Mouse (Mus musculus) MN1 (cell line): ENCODE measurements around the gene Rabif.
"Not testable (repeated sequence)": the region's sequence is repeated elsewhere in the genome, so short reads cannot be mapped to it uniquely, and the experiment has no call there.

ENCODE experiments used
- DNase-seq: peaks from one replicate; pipeline ENCODE4 v3.0.0-alpha.2; 2016; ENCODE audit warnings: low spot score

The Rabif gene

DNA sequence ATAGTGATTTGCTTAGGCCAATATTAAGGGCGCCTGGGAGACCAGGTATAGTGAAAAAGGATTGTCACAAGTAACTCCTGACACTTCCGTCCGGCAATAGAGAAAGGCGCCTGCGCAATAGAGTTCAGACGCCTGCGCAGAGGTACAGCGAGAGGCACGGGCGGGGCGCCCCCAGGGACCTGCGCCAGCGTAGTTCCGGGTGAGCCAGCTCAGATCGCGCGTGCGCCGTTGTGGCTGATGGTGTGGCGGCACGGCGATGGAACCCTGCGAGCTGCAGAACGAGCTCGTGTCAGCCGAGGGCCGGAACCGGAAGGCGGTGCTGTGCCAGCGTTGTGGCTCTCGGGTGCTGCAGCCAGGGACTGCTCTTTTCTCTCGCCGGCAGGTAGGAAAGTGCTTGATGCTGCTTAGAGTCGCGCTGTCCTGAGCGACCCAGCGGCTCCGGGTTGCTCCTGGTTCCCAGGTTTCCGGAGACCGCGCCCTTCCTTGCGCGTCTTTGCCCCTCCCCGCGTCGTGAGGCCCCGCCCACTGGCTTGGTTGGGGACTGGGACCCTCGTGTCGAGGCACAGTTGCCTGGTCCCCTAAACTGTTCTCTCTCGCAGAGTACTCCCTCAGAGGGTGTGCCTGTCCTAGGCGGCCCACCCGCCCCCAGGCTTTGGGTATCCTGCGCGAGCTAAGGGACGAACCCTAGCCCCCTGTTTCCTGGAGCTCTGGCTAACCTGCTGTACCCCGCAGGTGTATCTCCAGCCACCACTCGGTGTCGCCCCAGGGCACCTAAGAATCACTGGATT, at the start of gene Rabif:
Gene Rabif (plus strand): TSS at position 221 of the 788 bp plus-strand sequence.
- DNase-seq = peak; percentile 99

DNA sequence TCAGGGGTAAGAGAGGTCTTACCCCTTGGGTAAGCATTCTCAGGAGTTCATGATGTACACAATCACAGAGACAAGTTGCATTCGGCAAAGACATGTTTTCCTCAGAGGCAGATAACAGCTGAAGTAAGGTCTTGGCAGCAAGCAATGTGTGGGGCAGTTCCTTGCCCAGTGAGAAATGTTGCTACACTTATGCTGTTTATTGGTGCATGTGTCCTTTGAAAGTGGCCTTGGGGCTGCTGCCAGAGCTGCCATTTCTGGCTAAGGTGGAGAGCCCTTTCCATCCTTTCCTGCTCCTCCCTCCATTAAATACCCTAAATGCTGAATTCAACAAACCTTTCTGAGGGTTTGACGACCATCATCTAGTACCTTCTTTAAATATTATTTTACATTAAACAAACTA, 49.0 kb upstream of the Rabif start:
- no peak for DNase-seq

DNA sequence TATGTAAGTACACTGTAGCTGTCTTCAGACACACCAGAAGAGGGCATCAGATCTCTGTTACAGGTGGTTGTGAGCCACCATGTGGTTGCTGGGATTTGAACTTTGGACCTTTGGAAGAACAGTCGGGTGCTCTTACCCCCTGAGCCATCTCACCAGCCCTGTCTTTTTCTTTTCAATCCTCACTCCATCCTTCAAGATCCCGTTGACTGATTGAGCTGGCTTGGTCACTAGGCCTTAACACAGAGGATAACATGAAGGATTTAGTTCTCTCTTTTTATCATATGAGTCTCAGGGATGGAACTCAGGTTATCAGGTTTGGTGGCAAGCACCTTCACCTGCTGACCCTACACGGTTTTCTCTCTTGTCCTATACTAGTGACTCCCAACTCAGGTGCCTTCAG, 45.9 kb upstream of the Rabif start:
- not testable (repeated sequence) for DNase-seq

DNA sequence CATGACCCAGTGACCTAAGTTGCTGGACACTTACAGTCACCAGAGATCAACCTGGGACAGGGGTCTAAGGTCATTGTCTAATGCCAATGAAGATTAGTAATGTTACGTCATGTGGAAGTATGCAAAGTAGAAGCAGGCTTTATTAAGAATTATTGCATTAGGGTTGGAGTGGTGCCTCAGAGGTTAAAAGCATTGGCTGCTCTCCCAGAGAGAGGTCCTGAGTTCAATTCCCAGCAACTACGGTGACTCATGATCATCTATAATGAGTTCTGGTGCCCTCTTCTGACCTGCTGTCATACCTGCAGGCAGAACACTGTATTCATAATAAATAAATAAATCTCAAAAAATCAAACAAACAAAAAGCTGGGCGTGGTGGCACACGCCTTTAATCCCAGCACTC, 44.2 kb upstream of the Rabif start:
- DNase-seq = no peak

DNA sequence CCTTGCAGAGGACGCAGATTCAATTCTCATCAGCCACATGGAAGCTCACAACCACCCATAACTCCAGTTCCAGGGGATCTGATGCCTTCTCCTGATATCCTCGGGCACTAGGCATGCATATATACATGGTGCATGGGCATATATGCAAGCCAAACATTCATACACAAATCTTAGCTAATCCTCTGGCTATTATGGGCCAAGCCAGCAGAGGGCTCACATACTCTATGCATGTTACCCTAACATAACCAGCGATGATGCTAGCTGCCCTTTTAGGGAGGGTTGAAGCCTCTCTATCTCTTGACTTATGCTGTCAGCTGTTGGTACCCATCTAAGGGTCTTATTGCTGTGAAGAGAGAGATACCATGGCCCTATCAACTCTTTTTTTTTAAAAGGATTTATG, 43.5 kb upstream of the Rabif start:
- peak; percentile 57 for DNase-seq

DNA sequence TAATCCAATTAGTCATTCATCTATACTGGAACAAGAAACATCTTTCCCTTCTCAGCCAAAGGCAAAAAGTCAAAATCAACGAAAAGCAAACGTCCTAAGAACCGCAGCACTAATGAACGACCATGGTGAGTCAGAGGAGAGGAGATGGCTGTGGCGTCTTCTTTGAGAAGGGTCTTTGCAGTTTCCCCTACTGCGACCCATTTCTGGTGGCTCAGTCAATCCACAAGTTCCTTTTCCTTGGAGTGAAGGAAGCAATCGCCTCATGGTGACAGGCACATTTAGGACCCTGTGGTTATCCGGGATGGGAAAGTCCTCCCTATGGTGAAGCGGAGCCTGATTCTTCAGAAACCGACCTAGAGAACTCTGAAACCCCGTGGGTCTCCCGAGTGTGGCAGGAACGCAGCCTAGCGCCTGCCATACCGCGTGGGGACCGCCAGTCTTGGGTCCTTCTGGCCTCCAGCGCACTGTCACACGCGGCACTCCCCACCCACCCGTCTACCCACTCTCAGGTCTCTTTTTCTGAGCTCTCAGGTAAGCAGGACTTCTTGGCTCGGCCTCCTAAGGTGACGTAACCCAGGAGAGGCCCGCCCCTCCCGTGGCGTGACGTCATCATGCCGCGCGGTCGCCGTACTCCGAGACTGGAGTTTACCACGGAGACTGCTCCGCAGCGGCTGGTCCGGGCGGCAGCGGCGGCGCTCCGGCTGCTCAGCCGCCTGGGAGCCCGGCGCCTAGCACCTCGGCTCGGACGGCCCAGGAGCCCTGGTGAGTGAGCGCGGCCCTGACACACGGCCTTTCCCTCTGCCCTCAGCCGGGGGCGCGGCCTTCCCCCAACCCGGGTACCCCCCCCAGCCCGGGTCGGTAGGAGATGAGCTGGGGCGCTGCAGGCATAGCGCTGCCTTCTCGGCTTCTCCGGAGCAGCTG, 39.3 kb upstream of the Rabif start, which contains the start of gene Klhl12:
Gene Klhl12 (plus strand): TSS at position 628 of the 921 bp plus-strand sequence.
- peak; percentile 93 for DNase-seq

- DNase-seq = peak; percentile 12
Observed at GRCm38 (mm10) chr1:134456060-134456459, 38.4 kb upstream of the Rabif start.

DNA sequence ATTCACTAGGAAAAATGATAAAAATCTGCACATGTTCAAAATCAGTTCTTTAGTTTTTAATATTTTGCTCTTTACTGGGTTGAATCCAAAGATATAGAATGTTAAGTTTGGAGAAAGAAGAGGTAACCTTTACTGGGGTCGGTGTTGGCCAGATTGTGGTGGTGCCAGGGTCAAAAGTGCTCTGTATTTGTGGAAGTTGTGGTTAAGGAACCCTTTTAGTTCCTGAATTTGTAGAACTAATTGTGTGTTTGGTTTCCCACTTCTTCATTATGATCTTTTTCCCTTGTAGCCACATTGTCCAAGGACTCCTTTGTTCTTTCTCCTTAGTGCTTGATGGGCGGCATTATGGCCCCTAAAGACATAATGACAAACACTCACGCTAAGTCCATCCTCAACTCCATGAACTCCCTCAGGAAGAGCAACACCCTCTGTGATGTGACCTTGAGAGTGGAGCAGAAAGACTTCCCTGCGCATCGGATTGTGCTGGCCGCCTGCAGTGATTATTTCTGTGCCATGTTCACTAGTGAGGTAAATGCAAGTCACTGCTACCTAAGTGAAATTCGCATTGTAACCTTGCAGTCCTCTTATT, 36.2 kb upstream of the Rabif start:
- no peak for DNase-seq

DNA sequence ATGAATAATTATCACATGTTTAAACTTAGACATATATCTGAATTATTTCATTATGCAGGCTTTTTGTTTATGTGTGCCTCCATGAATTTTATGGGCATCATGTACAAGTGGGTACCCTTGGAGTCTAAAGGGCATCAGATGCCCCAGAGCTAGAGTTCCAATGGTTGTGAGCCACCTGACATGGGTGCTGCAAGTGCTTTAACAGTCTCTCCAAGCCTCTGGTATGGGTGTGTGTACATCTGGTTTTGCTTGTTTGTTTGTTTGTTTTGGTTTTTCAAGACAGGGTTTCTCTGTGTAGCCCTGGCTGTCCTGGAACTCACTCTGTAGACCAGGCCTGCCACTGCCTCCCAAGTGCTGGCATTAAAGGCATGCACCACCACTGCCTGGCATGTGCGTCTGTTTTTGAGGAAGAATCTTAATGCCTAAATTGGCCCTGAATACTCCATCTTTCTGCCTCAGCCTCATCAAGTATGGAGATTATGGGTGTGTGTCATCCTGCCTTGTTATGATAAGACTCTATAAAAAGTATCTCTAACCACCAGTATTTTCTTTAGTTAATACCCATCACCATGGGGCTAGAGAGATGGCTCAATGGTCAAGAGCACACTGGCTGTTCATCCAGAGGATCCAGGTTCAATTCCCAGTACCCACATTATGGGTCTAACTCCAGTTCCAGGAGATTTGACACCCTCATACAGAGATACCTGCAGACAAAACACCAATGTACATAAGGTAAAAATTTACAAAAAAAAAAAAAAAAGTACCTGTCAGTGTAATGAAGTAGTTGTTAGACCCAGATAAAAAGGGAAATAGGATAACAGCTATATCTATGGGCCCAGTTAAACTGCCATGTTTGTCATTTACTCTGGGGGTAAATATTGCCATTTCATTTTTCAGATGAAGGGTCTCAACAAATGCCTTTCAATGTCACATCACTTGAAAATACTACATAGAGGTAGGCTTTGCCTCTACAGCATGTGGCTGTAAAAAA, 33.9 kb upstream of the Rabif start:
- no peak for DNase-seq

DNA sequence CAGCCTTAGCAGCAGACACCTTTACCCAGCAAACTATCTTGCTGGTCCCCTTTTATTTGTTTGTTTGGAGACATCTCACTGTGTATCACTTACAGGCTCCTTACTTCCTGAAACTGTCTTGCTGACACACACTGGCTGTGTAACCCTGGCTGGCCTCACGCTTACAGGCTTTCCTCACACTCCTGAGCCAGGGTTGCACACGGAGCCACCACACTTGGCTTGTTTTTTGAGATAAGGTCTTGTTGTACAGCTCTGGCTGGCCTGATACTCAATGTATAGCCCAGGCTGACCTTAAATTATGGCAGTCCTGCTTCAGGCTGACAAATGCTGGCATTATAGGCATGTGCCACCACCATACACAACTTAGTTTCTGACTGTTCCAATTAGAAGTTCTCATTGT, 9.8 kb upstream of the Rabif start:
- no peak for DNase-seq

GRCm38 (mm10) chr1:134490903-134491801, 3.3 kb upstream of the Rabif start:
- DNase-seq = no peak

DNA sequence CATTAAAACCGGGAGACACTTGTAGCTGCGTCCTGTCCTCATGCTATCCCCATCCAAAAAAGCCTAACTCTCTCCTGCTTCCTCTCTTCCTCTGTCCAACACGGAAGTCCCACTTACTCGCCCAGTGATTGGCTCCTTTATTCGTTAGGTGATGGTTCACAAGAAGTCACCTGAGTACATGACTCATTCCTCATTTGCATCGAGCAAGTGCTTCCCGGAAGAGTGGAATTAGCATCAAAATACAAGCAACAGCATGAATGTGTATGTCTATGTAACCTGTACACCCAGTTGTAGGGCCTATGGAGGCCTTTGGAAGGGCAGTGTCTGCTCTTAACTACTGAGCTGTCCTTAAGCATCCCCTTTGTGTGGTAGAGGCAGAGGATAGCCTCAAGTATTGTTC, 2.2 kb upstream of the Rabif start:
- no peak for DNase-seq

- DNase-seq = peak; percentile 56
Observed at GRCm38 (mm10) chr1:134493496-134493895, 952 bp upstream of the Rabif start.

DNA sequence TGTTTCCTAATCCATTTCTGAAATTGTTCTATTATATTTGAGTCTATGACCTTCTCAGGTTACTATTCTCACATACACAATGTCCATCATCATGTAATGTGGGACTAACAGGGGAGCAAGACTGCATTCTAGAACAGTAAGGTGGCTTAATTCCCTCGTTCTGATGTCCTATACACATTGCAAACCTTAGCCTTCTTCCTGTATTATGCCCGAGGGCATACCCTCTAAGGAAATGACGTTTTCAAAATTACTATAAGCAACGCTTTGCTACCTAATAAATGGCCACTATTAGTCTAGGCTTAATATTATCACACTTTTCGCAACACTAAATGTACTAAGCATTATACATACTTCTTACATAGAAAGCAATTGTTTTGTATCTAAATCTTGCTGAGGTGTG, 492 bp upstream of the Rabif start:
- DNase-seq = peak; percentile 15

DNA sequence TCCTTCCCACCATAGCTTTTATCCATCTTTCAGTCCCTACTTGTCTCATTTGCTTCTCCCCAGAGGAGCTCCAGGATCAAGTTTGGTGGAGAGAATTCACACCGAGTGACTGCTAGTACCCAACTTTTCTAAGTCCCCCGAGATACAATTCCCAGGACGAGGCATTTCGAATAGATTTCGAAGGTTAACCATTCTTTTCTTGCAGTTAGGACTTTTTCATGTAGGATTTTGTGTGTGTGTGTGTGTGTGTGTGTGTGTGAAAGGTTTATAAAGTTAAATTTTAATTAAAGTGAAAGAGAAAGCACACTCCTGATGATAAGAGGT, 730 bp downstream of the Rabif start:
- peak; percentile 53 for DNase-seq

DNA sequence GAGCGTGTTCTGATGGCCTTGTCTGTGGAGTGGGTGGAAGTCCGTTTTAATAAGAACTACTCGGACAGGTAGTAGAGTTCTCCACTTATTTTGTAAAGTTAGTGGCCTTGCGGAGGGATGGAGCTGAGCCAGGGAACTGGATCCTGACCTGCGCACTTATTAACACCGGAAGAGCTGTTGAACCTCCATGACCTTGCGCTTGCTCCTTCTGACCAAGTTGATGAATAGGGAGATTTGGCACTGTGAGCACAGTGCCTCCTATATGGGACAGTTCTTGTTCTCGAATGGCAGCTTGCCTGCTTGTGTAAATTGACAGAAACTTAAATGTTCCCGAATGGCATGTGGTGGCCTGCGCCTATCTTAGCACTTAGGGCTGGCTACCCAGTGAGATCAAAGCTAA, 1.5 kb downstream of the Rabif start:
- no peak for DNase-seq

DNA sequence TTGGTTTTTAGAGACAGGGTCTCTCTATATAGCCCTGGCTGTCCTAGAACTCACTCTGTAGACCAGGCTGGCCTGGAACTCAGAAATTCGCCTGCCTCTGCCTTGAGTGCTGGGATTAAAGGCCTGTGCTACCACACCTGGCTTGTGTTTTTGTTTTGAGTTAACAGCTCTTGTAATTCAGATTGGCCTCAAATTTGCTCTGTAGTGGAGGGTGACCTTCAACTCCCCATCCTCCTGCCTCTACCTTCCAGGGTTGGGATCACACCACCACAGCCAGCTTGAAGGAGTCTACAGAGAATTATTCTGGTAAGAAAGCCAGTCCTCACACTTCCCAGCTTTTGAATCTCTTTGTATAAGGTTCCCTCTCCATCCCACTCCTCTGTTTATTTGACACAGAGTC, 6.5 kb downstream of the Rabif start:
- DNase-seq = no peak

DNA sequence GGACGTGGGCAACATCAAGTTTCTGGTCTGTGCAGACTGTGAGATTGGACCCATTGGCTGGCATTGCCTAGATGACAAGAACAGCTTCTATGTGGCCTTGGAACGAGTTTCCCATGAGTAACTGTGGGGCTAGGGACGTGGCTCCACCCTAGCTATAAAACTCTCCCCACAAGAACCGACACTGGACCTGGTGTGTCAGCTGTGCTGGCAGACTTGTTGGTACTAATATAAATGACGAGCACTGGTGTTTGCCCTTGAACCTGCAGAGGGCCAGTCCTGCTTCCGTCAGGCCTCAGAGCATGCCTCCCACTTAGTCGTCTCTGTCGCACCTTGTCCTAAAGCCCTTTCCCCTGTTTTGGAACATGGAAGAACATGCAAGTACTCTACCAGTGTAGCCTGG, 11.8 kb downstream of the Rabif start:
- DNase-seq = no peak

GRCm38 (mm10) chr1:134510018-134510417, 15.6 kb downstream of the Rabif start:
- DNase-seq = no peak

GRCm38 (mm10) chr1:134512183-134512582, 17.7 kb downstream of the Rabif start:
- no peak for DNase-seq

- no peak for DNase-seq
Observed at GRCm38 (mm10) chr1:134512584-134512983, 18.1 kb downstream of the Rabif start.
